Mouse (Mus musculus) limb, embryonic 11.5 days (tissue): ENCODE data around the gene Gm39653. TPM values are rescaled to one million over a fixed set of nuclear protein-coding genes. Genes with fewer than 3 reads are reported as not detected.
"Not testable (repeated sequence)": the region's sequence is repeated elsewhere in the genome, so short reads cannot be mapped to it uniquely, and the experiment has no call there.

ENCODE experiments used
- ATAC-seq: fragments of 200-750 bp; cut with Nextera tagmentation; 2 replicates; pipeline ENCODE4 v1.8.0; 2017; ENCODE audit warnings: low read depth; ENCODE audit not compliant: insufficient number of reproducible peaks, low FRiP score, low TSS enrichment
- DNase-seq: peaks from one replicate; pipeline ENCODE4 v3.0.0-alpha.2; 2015; ENCODE audit warnings: low spot score
- H3K27ac ChIP-seq: fragments of 300-500 bp; sonication (generic); replicated peaks from 2 replicates; pipeline ENCODE4 v1.5.1; 2014; ENCODE audit warnings: low read depth, mild to moderate bottlenecking, low read length
- H3K27me3 ChIP-seq: fragments of 300-500 bp; sonication (generic); 2 replicates; pipeline ENCODE4 v1.6.1; 2014; ENCODE audit warnings: mild to moderate bottlenecking, low read length, mixed read lengths; ENCODE audit not compliant: control insufficient read depth, insufficient read depth
- H3K36me3 ChIP-seq: fragments of 300-500 bp; sonication (generic); 2 replicates; pipeline ENCODE4 v1.6.1; 2014; ENCODE audit warnings: mild to moderate bottlenecking, low read length, moderate library complexity, mixed read lengths; ENCODE audit not compliant: control insufficient read depth, insufficient read depth
- H3K4me1 ChIP-seq: fragments of 300-500 bp; sonication (generic); 2 replicates; pipeline ENCODE4 v1.6.1; 2014; ENCODE audit warnings: low read length, mixed read lengths; ENCODE audit not compliant: control insufficient read depth, insufficient read depth
- H3K4me2 ChIP-seq: fragments of 300-500 bp; sonication (generic); 2 replicates; pipeline ENCODE4 v1.6.1; 2014; ENCODE audit warnings: low read depth, mild to moderate bottlenecking, moderate library complexity; ENCODE audit not compliant: severe bottlenecking
- H3K4me3 ChIP-seq: fragments of 300-500 bp; sonication (generic); 2 replicates; pipeline ENCODE4 v1.5.1; 2014; ENCODE audit warnings: low read depth, low read length
- H3K9ac ChIP-seq: fragments of 300-500 bp; sonication (generic); 2 replicates; pipeline ENCODE4 v1.6.1; 2014; ENCODE audit warnings: mild to moderate bottlenecking, low read length
- H3K9me3 ChIP-seq: fragments of 300-500 bp; sonication (generic); 2 replicates; pipeline ENCODE4 v1.6.1; 2016; ENCODE audit warnings: low read length; ENCODE audit not compliant: control insufficient read depth
- WGBS: fragments of 180-500 bp; shearing (Covaris S2); extraction: QIAGEN DNeasy Blood & Tissue Kit; methylation state at CpG from one replicate; pipeline ENCODE4 v1.1.7; 2014; 5-methylcytosine and 5-hydroxymethylcytosine counted together
- polyA plus RNA-seq: library from polyadenylated mRNA; unstranded; fragments of >200 nt; fragmentation: Nextera tagmentation; extraction: Ambion mirVana; gene quantifications from 2 replicates; pipeline ENCODE4 v1.2.1, GENCODE M21; 2014

Gene Gm39653
- polyA plus RNA-seq, 1 experiment from 2014 or later, result not detected

GRCm38 (mm10) chr1:63586869-63587268 is 28.9 kb upstream of the Gm39653 start:
- H3K27ac ChIP-seq, result no peak overlapping the region
- no peak overlapping the region for H3K4me3 ChIP-seq
- H3K9ac ChIP-seq, result no peak overlapping the region
- DNase-seq (no peak), ATAC-seq (no peak)
- H3K36me3 ChIP-seq, result no peaks in the 10 kb centered on the region
- no peaks in the 10 kb centered on the region for H3K27me3 ChIP-seq
- H3K9me3 ChIP-seq, result no peaks in the 10 kb centered on the region
- H3K4me2 ChIP-seq, result no peak overlapping the region
- WGBS, result 81% methylated on average over 7 of the region's 7 CpGs
- H3K4me1 ChIP-seq, result 0 out of 2 replicates have a peak, but pooled peaks cover 2% of the 10 kb centered on the region

- DNase-seq (no peak), ATAC-seq (no peak)
- H3K9me3 ChIP-seq, result no peaks in the 10 kb centered on the region
- no peak overlapping the region for H3K9ac ChIP-seq
- H3K36me3 ChIP-seq, result no peaks in the 10 kb centered on the region
- no peak overlapping the region for H3K4me2 ChIP-seq
- H3K27me3 ChIP-seq, result no peaks in the 10 kb centered on the region
- 45% methylated on average over 3 of the region's 3 CpGs for WGBS
- H3K4me1 ChIP-seq, result no peaks in the 10 kb centered on the region
- H3K27ac ChIP-seq, result no peak overlapping the region
- H3K4me3 ChIP-seq, result no peak overlapping the region
Observed at GRCm38 (mm10) chr1:63603870-63604500, 11.8 kb upstream of the Gm39653 start.

- Histone ChIP-seq H3K27me3 (no peaks in the 10 kb centered on the region), H3K4me3 (no peak overlapping the region), H3K4me1 (no peaks in the 10 kb centered on the region), H3K9me3 (no peaks in the 10 kb centered on the region), H3K36me3 (no peaks in the 10 kb centered on the region), H3K9ac (no peak overlapping the region), H3K4me2 (no peak overlapping the region), H3K27ac (no peak overlapping the region)
- 89% methylated on average over 4 of the region's 4 CpGs for WGBS
- ATAC-seq (no peak), DNase-seq (no peak)
Observed at GRCm38 (mm10) chr1:63609613-63610012, 6.2 kb upstream of the Gm39653 start.

GRCm38 (mm10) chr1:63614594-63614993 is 1.2 kb upstream of the Gm39653 start:
- no peak for ATAC-seq
- no peak overlapping the region for H3K27ac ChIP-seq
- H3K4me1 ChIP-seq, result no peaks in the 10 kb centered on the region
- no peaks in the 10 kb centered on the region for H3K36me3 ChIP-seq
- no peak overlapping the region for H3K4me2 ChIP-seq
- no peak overlapping the region for H3K4me3 ChIP-seq
- peak; percentile 84 for DNase-seq
- WGBS, result 3% methylated on average over 11 of the region's 11 CpGs
- no peak overlapping the region for H3K9ac ChIP-seq
- no peaks in the 10 kb centered on the region for H3K27me3 ChIP-seq
- no peaks in the 10 kb centered on the region for H3K9me3 ChIP-seq

- Histone ChIP-seq H3K4me1 (no peaks in the 10 kb centered on the region), H3K9me3 (no peaks in the 10 kb centered on the region), H3K27ac (no peak overlapping the region), H3K4me2 (no peak overlapping the region), H3K27me3 (no peaks in the 10 kb centered on the region), H3K4me3 (no peak overlapping the region), H3K9ac (no peak overlapping the region), H3K36me3 (no peaks in the 10 kb centered on the region)
- ATAC-seq (no peak), DNase-seq (no peak)
- 47% methylated on average over 2 of the region's 2 CpGs for WGBS
Observed at GRCm38 (mm10) chr1:63628211-63628610, 12.4 kb downstream of the Gm39653 start.

- ATAC-seq, H3K4me1 ChIP-seq, H3K4me3 ChIP-seq, DNase-seq, H3K4me2 ChIP-seq, H3K9me3 ChIP-seq, H3K9ac ChIP-seq, H3K36me3 ChIP-seq, H3K27me3 ChIP-seq, H3K27ac ChIP-seq: not testable (repeated sequence)
Observed at GRCm38 (mm10) chr1:63630390-63630789, 14.6 kb downstream of the Gm39653 start.

GRCm38 (mm10) chr1:63639921-63640320 is 24.2 kb downstream of the Gm39653 start:
- Histone ChIP-seq H3K4me1 (no peaks in the 10 kb centered on the region), H3K4me2 (no peak overlapping the region), H3K36me3 (no peaks in the 10 kb centered on the region), H3K27me3 (no peaks in the 10 kb centered on the region), H3K9me3 (no peaks in the 10 kb centered on the region), H3K27ac (no peak overlapping the region), H3K9ac (no peak overlapping the region), H3K4me3 (no peak overlapping the region)
- DNase-seq (no peak), ATAC-seq (no peak)
- WGBS, result 79% methylated on average over 6 of the region's 6 CpGs

GRCm38 (mm10) chr1:63658016-63658415 is 42.2 kb downstream of the Gm39653 start:
- Histone ChIP-seq H3K9me3 (no peaks in the 10 kb centered on the region), H3K4me1 (no peaks in the 10 kb centered on the region), H3K27ac (no peak overlapping the region), H3K4me2 (no peak overlapping the region), H3K4me3 (no peak overlapping the region), H3K9ac (no peak overlapping the region), H3K27me3 (no peaks in the 10 kb centered on the region), H3K36me3 (no peaks in the 10 kb centered on the region)
- ATAC-seq, result no peak
- DNase-seq, result peak; percentile 79
- 13% methylated on average over 6 of the region's 6 CpGs for WGBS

- no peaks in the 10 kb centered on the region for H3K9me3 ChIP-seq
- H3K9ac ChIP-seq, result no peak overlapping the region
- no peaks in the 10 kb centered on the region for H3K27me3 ChIP-seq
- H3K4me3 ChIP-seq, result no peak overlapping the region
- DNase-seq (peak; percentile 77), ATAC-seq (peak; percentile 44; the same call in 1 of the 2 replicates)
- H3K27ac ChIP-seq, result no peak overlapping the region
- 1% methylated on average over 7 of the region's 7 CpGs for WGBS
- no peak overlapping the region for H3K4me2 ChIP-seq
- H3K4me1 ChIP-seq, result no peaks in the 10 kb centered on the region
- no peaks in the 10 kb centered on the region for H3K36me3 ChIP-seq
Observed at GRCm38 (mm10) chr1:63659591-63659990, 43.8 kb downstream of the Gm39653 start.
